Mouse (Mus musculus) stomach, postnatal 0 days (tissue): ENCODE measurements around the gene H2-DMa. TPM values are rescaled to one million over a fixed set of nuclear protein-coding genes. Genes with fewer than 3 reads are reported as not detected.

Experiments used
- ATAC-seq: fragments of 200-750 bp; cut with Nextera tagmentation; 2 replicates; pipeline ENCODE4 v1.8.0; 2017; ENCODE audit not compliant: low FRiP score, low TSS enrichment
- DNase-seq: peaks from one replicate; pipeline ENCODE4 v3.0.0-alpha.2; 2016; ENCODE audit warnings: low spot score
- H3K27ac ChIP-seq: fragments of 300-500 bp; sonication (generic); replicated peaks from 2 replicates; pipeline ENCODE4 v1.5.1; 2014; ENCODE audit warnings: mild to moderate bottlenecking, control low read depth
- H3K27me3 ChIP-seq: fragments of 300-500 bp; sonication (generic); 2 replicates; pipeline ENCODE4 v1.6.1; 2014; ENCODE audit warnings: low read length; ENCODE audit not compliant: control insufficient read depth, insufficient read depth
- H3K36me3 ChIP-seq: fragments of 300-500 bp; sonication (generic); 2 replicates; pipeline ENCODE4 v1.6.1; 2014; ENCODE audit warnings: low read length, mixed read lengths; ENCODE audit not compliant: control insufficient read depth, insufficient read depth
- H3K4me1 ChIP-seq: fragments of 300-500 bp; sonication (generic); replicated peaks from 2 replicates; pipeline ENCODE4 v1.6.1; 2014; ENCODE audit warnings: antibody characterized with exemption; ENCODE audit not compliant: control insufficient read depth, insufficient read depth
- H3K4me2 ChIP-seq: fragments of 300-500 bp; sonication (generic); replicated peaks from 2 replicates; pipeline ENCODE4 v1.6.1; 2014; ENCODE audit warnings: low read depth, mild to moderate bottlenecking, control low read depth, moderate library complexity
- H3K4me3 ChIP-seq: fragments of 300-500 bp; sonication (generic); 2 replicates; pipeline ENCODE4 v1.5.1; 2014; ENCODE audit warnings: low read depth, low read length, control low read depth
- H3K9ac ChIP-seq: fragments of 300-500 bp; sonication (generic); 2 replicates; pipeline ENCODE4 v1.6.1; 2014; ENCODE audit warnings: mild to moderate bottlenecking, low read length, control low read depth, mixed read lengths
- H3K9me3 ChIP-seq: fragments of 300-500 bp; sonication (generic); 2 replicates; pipeline ENCODE4 v1.6.1; 2016; ENCODE audit warnings: low read length; ENCODE audit not compliant: control insufficient read depth
- CTCF ChIP-seq: IDR thresholded peaks from 2 replicates; pipeline ENCODE4 v1.5.1; 2016; ENCODE audit warnings: antibody characterized with exemption, low read depth, mild to moderate bottlenecking, moderate library complexity
- EP300 ChIP-seq: optimal IDR thresholded peaks from 2 replicates; pipeline ENCODE3; 2016; ENCODE audit warnings: antibody characterized with exemption
- WGBS: fragments of 180-500 bp; shearing (Covaris S2); extraction: QIAGEN DNeasy Blood & Tissue Kit; methylation state at CpG from one replicate; pipeline ENCODE4 v1.1.7; 2014; 5-methylcytosine and 5-hydroxymethylcytosine counted together
- polyA plus RNA-seq: library from polyadenylated mRNA; unstranded; fragments of >200 nt; fragmentation: Nextera tagmentation; extraction: Ambion mirVana; gene quantifications from 2 replicates; pipeline ENCODE4 v1.2.1, GENCODE M21; 2015

H2-DMa gene
- polyA plus RNA-seq, 1 experiment from 2014 or later, result 9.5 TPM

DNA sequence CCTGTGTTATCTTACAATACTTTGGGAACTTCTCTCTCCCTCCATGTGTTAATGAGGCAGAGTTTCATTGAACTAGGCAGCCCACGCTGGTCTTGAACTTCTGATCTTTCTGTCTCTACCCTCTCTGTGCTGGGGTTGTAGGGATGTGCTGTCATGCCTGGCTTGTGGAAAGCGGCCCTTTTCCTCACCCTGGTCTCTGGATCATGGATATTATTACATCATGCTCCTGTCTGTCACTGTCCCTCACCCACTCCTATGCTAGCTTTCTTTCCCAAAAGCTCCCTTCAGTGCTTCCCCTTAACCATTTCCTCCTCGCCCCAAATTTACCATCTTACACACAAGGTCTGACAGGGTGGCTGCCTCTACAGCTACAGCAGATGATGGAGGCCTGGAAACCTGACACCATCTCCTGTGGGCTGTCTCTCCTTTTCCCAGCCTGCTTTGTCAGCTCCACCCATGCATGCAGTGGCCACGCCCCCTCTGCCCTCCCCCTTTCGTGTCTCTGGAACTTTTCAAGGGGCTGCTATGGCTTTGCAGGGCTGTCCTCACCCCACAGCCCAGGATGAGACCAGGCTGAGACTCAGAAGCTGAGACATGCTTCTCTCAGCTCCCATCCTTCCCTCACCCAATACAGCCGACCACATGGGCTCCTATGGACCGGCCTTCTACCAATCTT is 26.0 kb upstream of the H2-DMa start:
- Histone ChIP-seq H3K4me2 (no peak overlapping the region), H3K36me3 (no peaks in the 10 kb centered on the region), H3K9ac (no peak overlapping the region), H3K4me1 (no peaks in the 10 kb centered on the region), H3K27ac (no peak overlapping the region), H3K9me3 (no peaks in the 10 kb centered on the region), H3K4me3 (no peak overlapping the region), H3K27me3 (no peaks in the 10 kb centered on the region)
- TF ChIP-seq EP300 (no peak), CTCF (no peak)
- 28% methylated on average over 7 of the region's 7 CpGs for WGBS
- ATAC-seq (no peak), DNase-seq (peak; percentile 30)

DNA sequence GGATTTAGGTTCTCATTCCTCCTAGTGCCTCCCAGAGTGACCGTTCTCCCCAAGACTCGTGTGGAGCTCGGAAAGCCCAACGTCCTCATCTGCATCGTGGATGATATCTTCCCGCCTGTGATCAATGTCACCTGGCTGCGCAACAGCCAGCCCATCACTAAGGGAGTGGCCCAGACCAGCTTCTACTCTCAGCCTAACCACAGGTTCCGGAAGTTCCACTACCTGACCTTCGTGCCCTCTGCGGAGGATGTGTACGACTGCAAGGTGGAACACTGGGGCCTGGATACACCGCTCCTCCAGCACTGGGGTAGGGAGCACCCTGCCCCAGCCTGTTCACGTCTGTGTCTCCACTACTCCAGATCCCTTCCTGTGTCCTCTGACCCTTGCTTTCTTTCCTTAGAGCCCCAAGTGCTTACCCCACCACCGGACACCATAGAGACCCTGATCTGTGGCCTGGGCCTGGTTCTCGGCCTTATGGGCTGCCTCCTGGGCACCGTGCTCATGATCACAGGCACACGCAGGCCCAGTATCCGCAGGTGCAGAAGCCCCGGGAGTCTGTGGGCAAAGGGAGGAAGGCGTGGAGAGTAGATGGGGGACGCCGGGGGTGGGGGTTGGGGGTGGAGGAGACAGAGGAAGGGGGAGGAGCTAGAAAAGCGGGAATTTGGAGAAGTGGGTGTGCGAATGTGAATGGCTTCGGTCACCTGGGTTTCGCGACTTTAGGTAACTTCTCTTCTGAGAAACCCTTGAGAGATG is 24.9 kb upstream of the H2-DMa start:
- DNase-seq (peak; percentile 10), ATAC-seq (no peak)
- TF ChIP-seq EP300 (no peak), CTCF (no peak)
- Histone ChIP-seq H3K4me1 (no peaks in the 10 kb centered on the region), H3K27me3 (no peaks in the 10 kb centered on the region), H3K4me3 (no peak overlapping the region), H3K27ac (no peak overlapping the region), H3K9ac (no peak overlapping the region), H3K36me3 (no peaks in the 10 kb centered on the region), H3K9me3 (no peaks in the 10 kb centered on the region), H3K4me2 (no peak overlapping the region)
- 80% methylated on average over 27 of the region's 27 CpGs for WGBS

DNA sequence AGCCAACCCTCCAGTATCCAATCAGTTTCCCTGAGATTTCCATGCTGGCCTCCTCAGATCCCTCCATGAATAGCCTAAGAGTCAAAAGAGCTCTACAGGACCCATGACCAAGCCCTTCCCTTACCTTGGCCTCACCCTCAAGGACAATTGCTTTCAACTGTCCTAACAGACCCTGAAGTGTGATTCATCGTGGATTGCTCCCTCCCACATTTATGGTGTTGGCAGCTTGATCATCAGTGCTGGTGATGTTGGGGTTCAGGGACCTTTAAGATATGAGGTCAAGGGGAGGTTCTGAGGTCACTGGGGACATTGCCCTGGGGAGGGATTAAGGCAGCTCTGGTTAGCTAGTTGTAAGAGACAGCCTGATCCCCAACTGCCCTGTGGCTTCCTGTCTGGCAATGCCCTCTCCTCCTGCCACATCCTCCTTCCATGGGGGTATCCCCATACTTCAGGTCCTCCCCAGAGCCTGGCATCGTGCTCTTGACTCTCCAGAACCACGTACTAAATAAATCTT is 22.8 kb upstream of the H2-DMa start:
- Histone ChIP-seq H3K27ac (no peak overlapping the region), H3K9me3 (no peaks in the 10 kb centered on the region), H3K9ac (no peak overlapping the region), H3K36me3 (no peaks in the 10 kb centered on the region), H3K4me3 (no peak overlapping the region), H3K4me1 (no peaks in the 10 kb centered on the region), H3K4me2 (no peak overlapping the region), H3K27me3 (no peaks in the 10 kb centered on the region)
- TF ChIP-seq CTCF, result no peak
- TF ChIP-seq EP300, result no peak
- WGBS, result 62% methylated on average over 3 of the region's 3 CpGs
- ATAC-seq (no peak), DNase-seq (no peak)

DNA sequence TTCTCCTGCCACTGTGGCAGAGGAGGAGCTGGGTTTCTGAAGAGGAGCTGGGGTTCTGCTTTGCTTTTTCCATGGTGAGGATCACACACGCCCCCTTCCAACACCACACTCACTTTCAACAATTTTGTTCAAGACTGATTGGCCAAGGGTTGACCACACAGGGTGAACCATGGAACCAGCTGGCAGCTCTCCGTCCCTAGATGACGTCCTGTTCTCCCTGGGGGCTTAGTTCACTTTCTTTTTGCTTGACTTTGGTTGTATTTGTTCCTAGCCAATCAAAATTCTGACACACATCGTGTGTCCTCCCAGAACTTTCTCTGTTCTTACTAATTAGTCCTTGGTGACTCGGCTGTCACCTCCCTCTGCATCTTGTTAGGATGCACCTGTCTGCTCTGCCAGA is 22.1 kb upstream of the H2-DMa start:
- H3K36me3 ChIP-seq, result no peaks in the 10 kb centered on the region
- no peaks in the 10 kb centered on the region for H3K27me3 ChIP-seq
- H3K4me3 ChIP-seq, result no peak overlapping the region
- no peak overlapping the region for H3K27ac ChIP-seq
- no peak overlapping the region for H3K9ac ChIP-seq
- no peaks in the 10 kb centered on the region for H3K9me3 ChIP-seq
- DNase-seq (no peak), ATAC-seq (no peak)
- H3K4me1 ChIP-seq, result no peaks in the 10 kb centered on the region
- no peak overlapping the region for H3K4me2 ChIP-seq
- 58% methylated on average over 5 of the region's 5 CpGs for WGBS
- no peak for TF ChIP-seq CTCF
- TF ChIP-seq EP300, result no peak

DNA sequence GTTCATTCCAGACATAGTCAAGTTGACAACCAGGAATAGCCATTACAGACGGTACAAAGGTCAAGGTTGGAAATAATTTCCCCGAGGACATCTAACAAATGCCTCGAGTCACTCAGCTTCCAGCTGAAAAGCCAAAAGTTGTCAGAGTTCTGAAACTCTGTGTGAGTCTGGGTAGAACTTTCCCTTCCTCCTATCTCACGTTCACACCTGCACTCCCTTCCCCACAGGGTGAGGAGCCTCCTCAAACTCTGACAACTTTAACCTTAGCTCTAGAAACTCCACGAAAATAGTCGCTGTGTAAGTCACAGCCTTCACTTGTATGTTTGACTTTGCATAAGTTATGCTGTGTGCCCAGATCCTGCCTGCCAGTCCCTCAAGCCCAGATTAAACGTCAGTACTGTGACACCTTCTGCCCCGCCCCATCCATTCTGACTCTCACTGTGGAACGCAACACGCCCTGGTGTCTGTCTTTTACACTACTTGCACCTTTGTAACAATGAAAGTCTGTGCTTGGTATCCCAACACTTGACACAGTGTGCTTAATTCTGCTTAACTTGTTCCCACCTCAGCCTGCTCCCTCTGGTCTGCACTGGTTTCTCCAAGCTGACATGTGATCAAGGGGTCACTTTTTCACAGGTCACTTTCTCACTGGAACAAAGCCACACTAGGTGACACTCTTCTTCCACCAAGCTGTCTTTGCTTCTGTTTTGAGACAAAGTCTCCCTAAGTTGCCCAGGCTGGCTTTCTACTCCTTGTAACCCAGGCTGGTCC is 20.4 kb upstream of the H2-DMa start:
- TF ChIP-seq CTCF, result no peak
- no peak for TF ChIP-seq EP300
- Histone ChIP-seq H3K27ac (no peak overlapping the region), H3K36me3 (no peaks in the 10 kb centered on the region), H3K9me3 (no peaks in the 10 kb centered on the region), H3K4me2 (no peak overlapping the region), H3K9ac (no peak overlapping the region), H3K4me1 (no peaks in the 10 kb centered on the region), H3K27me3 (no peaks in the 10 kb centered on the region), H3K4me3 (no peak overlapping the region)
- WGBS, result 21% methylated on average over 10 of the region's 10 CpGs
- peak; percentile 71 for DNase-seq
- ATAC-seq, result peak; percentile 79
